Mouse (Mus musculus) heart, embryonic 13.5 days (tissue): ENCODE measurements around the gene Anp32a. TPM values are rescaled to one million over a fixed set of nuclear protein-coding genes. Genes with fewer than 3 reads are reported as not detected.

Experiments
- ATAC-seq: fragments of 200-750 bp; cut with Nextera tagmentation; 2 replicates; pipeline ENCODE4 v1.8.0; 2017; ENCODE audit warnings: moderate TSS enrichment; ENCODE audit not compliant: insufficient number of reproducible peaks, low FRiP score, low TSS enrichment; ENCODE audit errors: extremely low read depth
- H3K27ac ChIP-seq: fragments of 300-500 bp; sonication (generic); replicated peaks from 2 replicates; pipeline ENCODE4 v1.5.1; 2015; ENCODE audit warnings: moderate library complexity, mild to moderate bottlenecking, inconsistent platforms
- H3K27me3 ChIP-seq: fragments of 300-500 bp; sonication (generic); replicated peaks from 2 replicates; pipeline ENCODE4 v1.6.1; 2015; ENCODE audit warnings: mild to moderate bottlenecking, inconsistent platforms
- H3K36me3 ChIP-seq: fragments of 300-500 bp; sonication (generic); 2 replicates; pipeline ENCODE4 v1.6.1; 2015; ENCODE audit warnings: mild to moderate bottlenecking, inconsistent platforms
- H3K4me1 ChIP-seq: fragments of 300-500 bp; sonication (generic); 2 replicates; pipeline ENCODE4 v1.6.1; 2015; ENCODE audit warnings: inconsistent platforms
- H3K4me2 ChIP-seq: fragments of 300-500 bp; sonication (generic); 2 replicates; pipeline ENCODE4 v1.6.1; 2015; ENCODE audit warnings: inconsistent platforms, mild to moderate bottlenecking, moderate library complexity
- H3K4me3 ChIP-seq: fragments of 300-500 bp; sonication (generic); 2 replicates; pipeline ENCODE4 v1.5.1; 2015; ENCODE audit warnings: moderate library complexity, mild to moderate bottlenecking, inconsistent platforms
- H3K9ac ChIP-seq: fragments of 300-500 bp; sonication (generic); 2 replicates; pipeline ENCODE4 v1.6.1; 2015; ENCODE audit warnings: inconsistent platforms, mild to moderate bottlenecking, moderate library complexity
- H3K9me3 ChIP-seq: fragments of 300-500 bp; sonication (generic); 2 replicates; pipeline ENCODE4 v1.6.1; 2016; ENCODE audit warnings: inconsistent platforms
- WGBS: fragments of 180-500 bp; shearing (Covaris S2); methylation state at CpG from one replicate; pipeline ENCODE4 v1.1.7; 2015; ENCODE audit warnings: mixed read lengths; 5-methylcytosine and 5-hydroxymethylcytosine counted together
- polyA plus RNA-seq: library from polyadenylated mRNA; unstranded; fragments of >200 nt; fragmentation: Nextera tagmentation; extraction: Ambion mirVana; gene quantifications from 2 replicates; pipeline ENCODE4 v1.2.1, GENCODE M21; 2015

Gene Anp32a
- polyA plus RNA-seq, 1 experiment from 2014 or later, result 150 TPM

GRCm38 (mm10) chr9:62340301-62341122, 581 bp upstream of the Anp32a start:
- WGBS, result 2% methylated on average over 48 of the region's 48 CpGs
- H3K4me1 ChIP-seq, result peaks cover 34% of the 10 kb centered on the region

GRCm38 (mm10) chr9:62341701-62342440, 778 bp downstream of the Anp32a start:
- Histone ChIP-seq H3K9me3 (no peaks in the 10 kb centered on the region), H3K4me3 (peak overlapping the region; percentile 76), H3K4me2 (peak overlapping the region; percentile 94), H3K36me3 (no peaks in the 10 kb centered on the region), H3K27me3 (no peaks in the 10 kb centered on the region), H3K4me1 (peaks cover 44% of the 10 kb centered on the region), H3K9ac (peak overlapping the region; percentile 99), H3K27ac (peak overlapping the region; percentile 100)
- ATAC-seq, result no peak
- under 1% methylated on average over 52 of the region's 54 CpGs for WGBS

More at GRCm38 (mm10) chr9:62340301-62341122, 581 bp upstream of the Anp32a start:
- Histone ChIP-seq H3K9ac (peak overlapping the region; percentile 99), H3K9me3 (no peaks in the 10 kb centered on the region), H3K4me3 (peak overlapping the region; percentile 76), H3K27ac (peak overlapping the region; percentile 64), H3K27me3 (no peaks in the 10 kb centered on the region), H3K4me2 (peak overlapping the region; percentile 94), H3K36me3 (no peaks in the 10 kb centered on the region)
- ATAC-seq, result no peak

DNA sequence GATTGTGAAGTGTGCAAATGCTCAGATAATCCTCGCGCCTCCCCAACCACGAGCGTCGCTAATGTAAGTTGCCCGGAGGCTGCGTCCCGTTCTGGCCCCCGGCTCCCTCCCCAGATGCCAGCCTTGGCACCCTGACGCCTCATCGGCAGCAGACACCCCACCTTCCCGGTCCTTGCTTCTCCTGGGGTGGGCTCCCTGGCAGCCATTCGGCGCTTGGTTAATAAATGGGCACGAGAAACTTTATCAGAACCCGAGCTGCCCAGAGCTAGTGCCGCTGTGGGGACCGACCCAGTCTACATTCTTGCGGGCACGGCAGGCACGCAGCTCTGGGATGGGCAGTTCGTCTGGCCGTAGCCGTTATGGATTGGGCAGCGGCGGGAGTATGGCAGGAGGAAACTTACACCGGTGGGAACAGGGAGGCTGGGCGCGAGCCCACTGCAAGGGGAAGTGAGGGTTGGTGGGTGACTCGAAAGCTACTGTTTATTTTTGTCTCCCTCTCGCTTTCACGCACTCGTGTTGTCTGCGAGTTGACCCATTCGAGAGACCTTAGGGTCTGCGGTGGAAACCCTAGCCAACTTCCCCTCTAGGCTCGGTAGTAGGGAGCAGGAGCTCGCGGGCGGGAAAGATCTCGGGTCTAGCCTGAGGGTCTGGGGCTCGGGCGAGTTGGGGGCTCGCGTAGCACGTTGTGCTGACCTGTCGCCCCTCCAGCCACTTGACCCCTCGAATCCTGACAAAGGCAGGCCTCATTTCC, 1.5 kb downstream of the Anp32a start:
- H3K9ac ChIP-seq, result peak overlapping the region; percentile 99
- no peak for ATAC-seq
- peak overlapping the region; percentile 94 for H3K4me2 ChIP-seq
- WGBS, result under 1% methylated on average over 48 of the region's 48 CpGs
- peaks cover 5% of the 10 kb centered on the region; the same call in 1 of the 2 replicates for H3K36me3 ChIP-seq
- peak overlapping the region; percentile 100 for H3K27ac ChIP-seq
- H3K9me3 ChIP-seq, result no peaks in the 10 kb centered on the region
- H3K4me1 ChIP-seq, result peaks cover 50% of the 10 kb centered on the region
- H3K27me3 ChIP-seq, result no peaks in the 10 kb centered on the region
- H3K4me3 ChIP-seq, result peak overlapping the region; percentile 76

- Histone ChIP-seq H3K4me3 (peak overlapping the region; percentile 76), H3K27ac (peak overlapping the region; percentile 100), H3K36me3 (peaks cover 8% of the 10 kb centered on the region; the same call in 1 of the 2 replicates), H3K4me1 (peaks cover 50% of the 10 kb centered on the region), H3K9ac (peak overlapping the region; percentile 99), H3K4me2 (peak overlapping the region; percentile 94), H3K9me3 (no peaks in the 10 kb centered on the region), H3K27me3 (no peaks in the 10 kb centered on the region)
- WGBS, result under 1% methylated on average over 56 of the region's 56 CpGs
- peak; percentile 34 for ATAC-seq
Measured at GRCm38 (mm10) chr9:62343192-62343903, 2.3 kb downstream of the Anp32a start.

DNA sequence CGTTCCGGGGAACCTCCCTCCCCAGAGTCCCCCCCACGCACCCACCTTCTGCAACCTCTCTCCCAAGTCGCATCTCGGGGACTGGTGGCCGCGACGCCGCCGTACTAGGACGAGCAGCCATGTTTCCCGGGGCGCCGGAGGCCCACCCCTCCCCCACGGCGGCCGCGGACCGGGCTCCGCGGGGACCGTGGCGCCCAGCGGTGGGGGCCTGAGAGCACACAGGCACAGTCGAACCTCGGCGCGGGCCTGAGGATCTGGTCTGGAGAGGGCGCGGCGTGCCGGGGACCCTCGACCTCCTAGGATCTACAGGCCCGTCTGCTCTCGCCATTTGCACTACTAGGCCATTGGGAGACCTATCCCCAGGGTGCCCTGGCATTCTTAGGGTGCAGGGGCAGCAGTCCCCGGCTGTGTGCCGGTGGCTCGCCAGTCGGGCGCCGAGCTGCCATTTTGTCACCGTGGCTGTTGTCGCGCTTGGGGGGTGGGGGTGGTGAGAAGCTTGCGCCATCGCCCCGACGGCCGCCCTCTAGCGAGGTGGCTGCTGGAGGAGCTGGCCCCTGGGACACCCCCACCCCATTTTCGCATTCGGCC, 2.9 kb downstream of the Anp32a start:
- no peaks in the 10 kb centered on the region for H3K27me3 ChIP-seq
- peak; percentile 37; the same call in 1 of the 2 replicates for ATAC-seq
- peak overlapping the region; percentile 94 for H3K4me2 ChIP-seq
- H3K9ac ChIP-seq, result peak overlapping the region; percentile 99
- H3K36me3 ChIP-seq, result peaks cover 8% of the 10 kb centered on the region; the same call in 1 of the 2 replicates
- H3K27ac ChIP-seq, result peak overlapping the region; percentile 100
- under 1% methylated on average over 51 of the region's 52 CpGs for WGBS
- peak overlapping the region; percentile 76 for H3K4me3 ChIP-seq
- no peaks in the 10 kb centered on the region for H3K9me3 ChIP-seq
- peaks cover 50% of the 10 kb centered on the region for H3K4me1 ChIP-seq

DNA sequence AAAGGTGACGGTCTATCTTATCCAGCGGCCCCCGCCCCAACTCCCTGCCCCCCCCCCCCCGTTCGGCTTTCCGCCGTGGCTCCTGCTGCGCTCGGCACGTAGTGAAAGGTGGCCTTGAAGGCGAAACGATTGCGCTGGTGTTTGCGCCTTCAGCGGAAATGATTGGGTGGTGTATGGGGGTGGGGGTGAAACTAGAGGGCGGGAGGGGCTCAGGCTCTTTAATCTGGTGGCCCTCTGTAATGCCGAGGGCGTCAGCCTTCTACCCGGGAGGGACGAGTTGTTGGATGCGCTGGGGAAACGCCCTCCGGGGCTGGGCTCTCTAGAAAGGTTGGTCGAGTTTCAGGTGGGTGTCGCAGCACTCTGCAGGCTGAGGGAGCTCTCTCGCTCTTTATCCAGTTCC, 3.5 kb downstream of the Anp32a start:
- WGBS, result under 1% methylated on average over 26 of the region's 26 CpGs
- H3K9ac ChIP-seq, result peak overlapping the region; percentile 99
- H3K4me1 ChIP-seq, result peaks cover 53% of the 10 kb centered on the region
- no peaks in the 10 kb centered on the region for H3K27me3 ChIP-seq
- peak overlapping the region; percentile 76 for H3K4me3 ChIP-seq
- H3K4me2 ChIP-seq, result peak overlapping the region; percentile 94
- peak overlapping the region; percentile 100 for H3K27ac ChIP-seq
- no peak for ATAC-seq
- peaks cover 8% of the 10 kb centered on the region; the same call in 1 of the 2 replicates for H3K36me3 ChIP-seq
- no peaks in the 10 kb centered on the region for H3K9me3 ChIP-seq

GRCm38 (mm10) chr9:62345081-62345481, 4.0 kb downstream of the Anp32a start:
- ATAC-seq, result no peak
- Histone ChIP-seq H3K4me3 (peak overlapping the region; percentile 76), H3K4me2 (peak overlapping the region; percentile 94), H3K27ac (peak overlapping the region; percentile 100), H3K9ac (peak overlapping the region; percentile 99), H3K4me1 (peaks cover 57% of the 10 kb centered on the region), H3K27me3 (no peaks in the 10 kb centered on the region), H3K36me3 (peaks cover 8% of the 10 kb centered on the region; the same call in 1 of the 2 replicates), H3K9me3 (no peaks in the 10 kb centered on the region)
- WGBS, result 10% methylated on average over 11 of the region's 11 CpGs

- H3K36me3 ChIP-seq, result peaks cover 8% of the 10 kb centered on the region; the same call in 1 of the 2 replicates
- H3K9me3 ChIP-seq, result no peaks in the 10 kb centered on the region
- H3K9ac ChIP-seq, result peak overlapping the region; percentile 99
- WGBS, result 44% methylated on average over 9 of the region's 9 CpGs
- H3K4me2 ChIP-seq, result peak overlapping the region; percentile 94
- H3K4me1 ChIP-seq, result peaks cover 59% of the 10 kb centered on the region
- H3K4me3 ChIP-seq, result peak overlapping the region; percentile 76
- ATAC-seq, result no peak
- H3K27me3 ChIP-seq, result no peaks in the 10 kb centered on the region
- H3K27ac ChIP-seq, result peak overlapping the region; percentile 100
Measured at GRCm38 (mm10) chr9:62345633-62346387, 4.7 kb downstream of the Anp32a start.

DNA sequence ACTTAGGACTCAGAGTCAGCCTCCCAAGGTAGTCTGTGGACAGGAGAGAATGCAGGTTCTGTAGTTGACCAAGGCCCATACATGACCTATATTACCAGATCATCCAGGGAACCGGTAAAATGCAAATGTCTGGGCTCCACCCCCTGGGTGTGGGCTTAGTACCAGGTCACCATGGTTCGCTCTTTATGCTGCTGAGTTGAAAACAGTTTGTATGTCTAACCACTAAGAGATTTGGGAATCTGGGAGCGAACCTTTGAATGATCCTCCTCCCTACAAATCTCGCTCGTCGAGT, 5.2 kb downstream of the Anp32a start:
- Histone ChIP-seq H3K27me3 (no peaks in the 10 kb centered on the region), H3K4me3 (peak overlapping the region; percentile 76; the same call in 1 of the 2 replicates), H3K4me1 (peaks cover 64% of the 10 kb centered on the region), H3K9me3 (no peaks in the 10 kb centered on the region), H3K27ac (peak overlapping the region; percentile 78; the same call in 1 of the 2 replicates), H3K4me2 (peak overlapping the region; percentile 94), H3K9ac (peak overlapping the region; percentile 99), H3K36me3 (peaks cover 8% of the 10 kb centered on the region; the same call in 1 of the 2 replicates)
- WGBS, result 68% methylated on average over 6 of the region's 6 CpGs
- ATAC-seq, result no peak
